ENCODE assay signal across 9 mouse cellular contexts in genomic region chr6:125088561-125089321, GRCm38 (mm10). TPM values are rescaled to one million over a fixed set of nuclear protein-coding genes. Genes with fewer than 3 reads are reported as not detected.
A peak's percentile ranks its signal among the peaks of the same experiment; 100 is the strongest.
DNase-seq lines count a peak whose midpoint lies in the region; ATAC-seq and TF ChIP-seq lines count a peak whose summit lies in the region.
"Had no signal": no experiment of that assay in that cellular context is flagged by ENCODE, and none has a peak within 500 bp of the region (broad histone marks: within the 10 kb centered on the region; RNA-seq: fewer than 3 reads in every experiment).

No protein-coding gene starts in this region.

- H3K9ac ChIP-seq in embryonic facial prominence, embryonic 12.5 days: no peak overlapping the region
- peak overlapping the region; percentile 32; the same call in 1 of the 2 replicates for H3K9ac ChIP-seq in limb, embryonic 12.5 days (replicated peaks)
- H3K9ac ChIP-seq in midbrain, embryonic 11.5 days (ENCODE audit: low read length): peak overlapping the region; percentile 24
- H3K9ac ChIP-seq in stomach, embryonic 14.5 days (replicated peaks; ENCODE audit: low read depth, low read length): no peak overlapping the region

- peaks cover 20% of the 10 kb centered on the region; the same call in 1 of the 2 replicates for H3K4me1 ChIP-seq in spleen, adult 2 months (ENCODE audit: control insufficient read depth, insufficient read depth, insufficient read length)
- peaks cover 29% of the 10 kb centered on the region for H3K4me1 ChIP-seq in embryonic facial prominence, embryonic 12.5 days
- H3K4me1 ChIP-seq in limb, embryonic 12.5 days (replicated peaks): peaks cover 25% of the 10 kb centered on the region
- H3K4me1 ChIP-seq in midbrain, embryonic 11.5 days (ENCODE audit: control insufficient read depth, insufficient read depth, low read length): peaks cover 17% of the 10 kb centered on the region
- H3K4me1 ChIP-seq in stomach, embryonic 14.5 days (ENCODE audit: control insufficient read depth, insufficient read depth, low read length): peaks cover 17% of the 10 kb centered on the region

- H3K36me3 ChIP-seq in spleen, adult 2 months (ENCODE audit: control insufficient read depth, insufficient read depth, low read length): no peaks in the 10 kb centered on the region
- H3K36me3 ChIP-seq in embryonic facial prominence, embryonic 12.5 days: no peaks in the 10 kb centered on the region
- no peaks in the 10 kb centered on the region for H3K36me3 ChIP-seq in limb, embryonic 12.5 days
- no peaks in the 10 kb centered on the region for H3K36me3 ChIP-seq in midbrain, embryonic 11.5 days (ENCODE audit: control insufficient read depth, insufficient read depth, low read length)
- no peaks in the 10 kb centered on the region for H3K36me3 ChIP-seq in stomach, embryonic 14.5 days (ENCODE audit: control insufficient read depth, insufficient read depth, low read length)

- H3K4me2 ChIP-seq in embryonic facial prominence, embryonic 12.5 days (replicated peaks): peak overlapping the region; percentile 45
- H3K4me2 ChIP-seq in limb, embryonic 12.5 days: peak overlapping the region; percentile 56
- peak overlapping the region; percentile 12; the same call in 1 of the 2 replicates for H3K4me2 ChIP-seq in midbrain, embryonic 11.5 days
- peak overlapping the region; percentile 45 for H3K4me2 ChIP-seq in stomach, embryonic 14.5 days (replicated peaks; ENCODE audit: low read depth, low read length)

- peak; percentile 75 for ATAC-seq in embryonic facial prominence, embryonic 12.5 days (ENCODE audit: insufficient number of reproducible peaks, insufficient read depth, low FRiP score, low TSS enrichment)
- peak; percentile 56 for ATAC-seq in limb, embryonic 12.5 days (ENCODE audit: insufficient number of reproducible peaks, insufficient read depth, low FRiP score, low TSS enrichment, low read depth)
- peak; percentile 90 for ATAC-seq in midbrain, embryonic 11.5 days (ENCODE audit: low FRiP score)
- peak; percentile 86 for ATAC-seq in stomach, embryonic 14.5 days (ENCODE audit: insufficient number of reproducible peaks, insufficient read depth, low FRiP score, low read depth)

- 21% methylated on average over 20 of the region's 20 CpGs for WGBS in spleen, adult 2 months
- 1% methylated on average over 20 of the region's 20 CpGs for WGBS in embryonic facial prominence, embryonic 12.5 days
- 1% methylated on average over 20 of the region's 20 CpGs for WGBS in limb, embryonic 12.5 days
- WGBS in midbrain, embryonic 11.5 days: 1% methylated on average over 19 of the region's 20 CpGs
- WGBS in stomach, embryonic 14.5 days: 2% methylated on average over 20 of the region's 20 CpGs

- no peaks in the 10 kb centered on the region for H3K9me3 ChIP-seq in embryonic facial prominence, embryonic 12.5 days
- no peaks in the 10 kb centered on the region for H3K9me3 ChIP-seq in limb, embryonic 12.5 days
- H3K9me3 ChIP-seq in midbrain, embryonic 11.5 days (ENCODE audit: control insufficient read depth, low read length): no peaks in the 10 kb centered on the region
- H3K9me3 ChIP-seq in stomach, embryonic 14.5 days (ENCODE audit: control insufficient read depth, low read depth, low read length): no peaks in the 10 kb centered on the region

- no peak for TF ChIP-seq POLR2A in spleen, adult 2 months (IDR thresholded peaks at IDR 0.05; ENCODE audit: low read depth, low read length)

- H3K4me3 ChIP-seq in spleen, adult 2 months (ENCODE audit: extremely low read depth, insufficient read depth, insufficient read length): no peak overlapping the region
- no peak overlapping the region for H3K4me3 ChIP-seq in embryonic facial prominence, embryonic 12.5 days
- peak overlapping the region; percentile 6; the same call in 1 of the 2 replicates for H3K4me3 ChIP-seq in limb, embryonic 12.5 days (replicated peaks)
- no peak overlapping the region; the same call in 1 of the 2 replicates for H3K4me3 ChIP-seq in midbrain, embryonic 11.5 days (ENCODE audit: low read depth, low read length)
- H3K4me3 ChIP-seq in stomach, embryonic 14.5 days (ENCODE audit: low read depth, low read length): 0 out of 2 replicates have a peak overlapping the region, but pooled peaks have one; percentile 2

- no peak for DNase-seq in spleen, adult 2 months (ENCODE audit: low read depth in 1 of 2, low spot score in 2 of 2)
- DNase-seq in spleen, adult 12 weeks (ENCODE audit: low spot score): no peak
- peak; percentile 81 to 88 for DNase-seq in heart, adult 18-20 months
- peak; percentile 87 for DNase-seq in kidney, adult 18-20 months
- DNase-seq in midbrain, embryonic 11.5 days (ENCODE audit: low spot score, missing footprints): peak; percentile 97

- H3K27me3 ChIP-seq in spleen, adult 2 months (ENCODE audit: control insufficient read depth, insufficient read depth, low read length): no peaks in the 10 kb centered on the region
- no peaks in the 10 kb centered on the region for H3K27me3 ChIP-seq in embryonic facial prominence, embryonic 12.5 days
- no peaks in the 10 kb centered on the region for H3K27me3 ChIP-seq in limb, embryonic 12.5 days
- H3K27me3 ChIP-seq in midbrain, embryonic 11.5 days (ENCODE audit: control insufficient read depth, insufficient read depth, low read length): no peaks in the 10 kb centered on the region
- H3K27me3 ChIP-seq in stomach, embryonic 14.5 days (ENCODE audit: control insufficient read depth, insufficient read depth, low read length): no peaks in the 10 kb centered on the region
- H3K27me3 ChIP-seq: CH12.LX had no signal

- TF ChIP-seq CTCF in spleen, adult 2 months (IDR thresholded peaks at IDR 0.05; ENCODE audit: extremely low read depth, insufficient read depth, insufficient read length, insufficient replicate concordance): no peak

- peak overlapping the region; percentile 65 for H3K27ac ChIP-seq in spleen, adult 2 months (ENCODE audit: insufficient read depth, low read length)
- peak overlapping the region; percentile 91 for H3K27ac ChIP-seq in embryonic facial prominence, embryonic 12.5 days
- peak overlapping the region; percentile 96 for H3K27ac ChIP-seq in limb, embryonic 12.5 days
- H3K27ac ChIP-seq in midbrain, embryonic 11.5 days (ENCODE audit: low read depth, low read length): peak overlapping the region; percentile 96
- H3K27ac ChIP-seq in stomach, embryonic 14.5 days (ENCODE audit: low read length): peak overlapping the region; percentile 85

RNA-seq across cellular contexts. Expression of gene Chd4, which starts 7.0 kb away (rescaled TPM):
- polyA plus RNA-seq in spleen, adult 2 months (2012; rRNA removed): 87.4 and 196 TPM in 2 replicates
- 90.0 and 104 TPM in 2 replicates for polyA plus RNA-seq in embryonic facial prominence, embryonic 12.5 days (2016; fragmentation: Nextera tagmentation; extraction: Ambion mirVana)
- 100 to 1,000 TPM; 105 to 111 TPM for total RNA-seq in heart, adult 18-20 months (2021)
- polyA plus RNA-seq in limb, embryonic 12.5 days (2016; fragmentation: Nextera tagmentation; extraction: Ambion mirVana): 106 and 109 TPM in 2 replicates
- polyA plus RNA-seq in midbrain, embryonic 11.5 days (2014; fragmentation: Nextera tagmentation; extraction: Ambion mirVana): 96.9 and 99.3 TPM in 2 replicates
- polyA plus RNA-seq in stomach, embryonic 14.5 days (2014; fragmentation: Nextera tagmentation; extraction: Ambion mirVana): 70.9 and 78.7 TPM in 2 replicates

RNA-seq across cellular contexts. Expression of gene Lpar5, which starts 21.0 kb away (rescaled TPM):
- polyA plus RNA-seq in spleen, adult 2 months (2012; rRNA removed): 62.1 and 64.3 TPM in 2 replicates
- 0.53 and 0.61 TPM in 2 replicates for polyA plus RNA-seq in embryonic facial prominence, embryonic 12.5 days (2016; fragmentation: Nextera tagmentation; extraction: Ambion mirVana)
- total RNA-seq in heart, adult 18-20 months (2021): under 1 TPM; 0.25 to 0.62 TPM
- 0.18 and 0.20 TPM in 2 replicates for polyA plus RNA-seq in limb, embryonic 12.5 days (2016; fragmentation: Nextera tagmentation; extraction: Ambion mirVana)
- 0.11 TPM in 1 of 2 replicates, not detected in the other for polyA plus RNA-seq in midbrain, embryonic 11.5 days (2014; fragmentation: Nextera tagmentation; extraction: Ambion mirVana)
- 1.2 and 2.1 TPM in 2 replicates for polyA plus RNA-seq in stomach, embryonic 14.5 days (2014; fragmentation: Nextera tagmentation; extraction: Ambion mirVana)

RNA-seq across cellular contexts. Expression of gene Acrbp, which starts 39.3 kb away (rescaled TPM):
- 34.4 and 35.8 TPM in 2 replicates for polyA plus RNA-seq in spleen, adult 2 months (2012; rRNA removed)
- 17.6 and 21.0 TPM in 2 replicates for polyA plus RNA-seq in embryonic facial prominence, embryonic 12.5 days (2016; fragmentation: Nextera tagmentation; extraction: Ambion mirVana)
- 1 to 10 TPM in 1 of 2 experiments, under 1 TPM in 1; 0.99 to 2.7 TPM for total RNA-seq in heart, adult 18-20 months (2021)
- polyA plus RNA-seq in limb, embryonic 12.5 days (2016; fragmentation: Nextera tagmentation; extraction: Ambion mirVana): 17.6 and 18.3 TPM in 2 replicates
- 9.2 and 10.8 TPM in 2 replicates for polyA plus RNA-seq in midbrain, embryonic 11.5 days (2014; fragmentation: Nextera tagmentation; extraction: Ambion mirVana)
- 15.8 and 18.6 TPM in 2 replicates for polyA plus RNA-seq in stomach, embryonic 14.5 days (2014; fragmentation: Nextera tagmentation; extraction: Ambion mirVana)

RNA-seq across cellular contexts. Expression of gene Nop2, which starts 43.0 kb away (rescaled TPM):
- polyA plus RNA-seq in spleen, adult 2 months (2012; rRNA removed): 14.0 and 16.2 TPM in 2 replicates
- 68.0 and 70.1 TPM in 2 replicates for polyA plus RNA-seq in embryonic facial prominence, embryonic 12.5 days (2016; fragmentation: Nextera tagmentation; extraction: Ambion mirVana)
- total RNA-seq in heart, adult 18-20 months (2021): 10 to 100 TPM; 19.2 to 20.1 TPM
- 65.8 and 72.6 TPM in 2 replicates for polyA plus RNA-seq in limb, embryonic 12.5 days (2016; fragmentation: Nextera tagmentation; extraction: Ambion mirVana)
- 55.1 and 58.4 TPM in 2 replicates for polyA plus RNA-seq in midbrain, embryonic 11.5 days (2014; fragmentation: Nextera tagmentation; extraction: Ambion mirVana)
- 52.3 and 55.4 TPM in 2 replicates for polyA plus RNA-seq in stomach, embryonic 14.5 days (2014; fragmentation: Nextera tagmentation; extraction: Ambion mirVana)

RNA-seq across cellular contexts. Expression of gene Ing4, which starts 49.2 kb away (rescaled TPM):
- polyA plus RNA-seq in spleen, adult 2 months (2012; rRNA removed): 31.8 and 36.2 TPM in 2 replicates
- polyA plus RNA-seq in embryonic facial prominence, embryonic 12.5 days (2016; fragmentation: Nextera tagmentation; extraction: Ambion mirVana): 165 and 176 TPM in 2 replicates
- 10 to 100 TPM; 22.4 to 26.6 TPM for total RNA-seq in heart, adult 18-20 months (2021)
- 170 and 177 TPM in 2 replicates for polyA plus RNA-seq in limb, embryonic 12.5 days (2016; fragmentation: Nextera tagmentation; extraction: Ambion mirVana)
- 139 and 146 TPM in 2 replicates for polyA plus RNA-seq in midbrain, embryonic 11.5 days (2014; fragmentation: Nextera tagmentation; extraction: Ambion mirVana)
- 118 and 119 TPM in 2 replicates for polyA plus RNA-seq in stomach, embryonic 14.5 days (2014; fragmentation: Nextera tagmentation; extraction: Ambion mirVana)

Comparison
In these comparisons a context has a peak if more than half of its experiments do, and no peak if none do; other contexts are left out.
1. DNase-seq: peak in heart, adult 18-20 months (2 of 2), kidney, adult 18-20 months (single experiment) and midbrain, embryonic 11.5 days (single experiment); none in spleen, adult 2 months (0 of 2) and spleen, adult 12 weeks (single experiment).
2. H3K4me3 ChIP-seq: peak in limb, embryonic 12.5 days (single experiment) and stomach, embryonic 14.5 days (single experiment); none in spleen, adult 2 months (single experiment), embryonic facial prominence, embryonic 12.5 days (single experiment) and midbrain, embryonic 11.5 days (single experiment).
3. H3K9ac ChIP-seq: peak in limb, embryonic 12.5 days (single experiment) and midbrain, embryonic 11.5 days (single experiment); none in embryonic facial prominence, embryonic 12.5 days (single experiment) and stomach, embryonic 14.5 days (single experiment).
4. RNA of gene Lpar5, which starts 21.0 kb away (polyA plus RNA-seq): 62.1 to 64.3 TPM in spleen, adult 2 months; 1.2 to 2.1 TPM in stomach, embryonic 14.5 days, 0.53 to 0.61 TPM in embryonic facial prominence, embryonic 12.5 days, 0.18 to 0.20 TPM in limb, embryonic 12.5 days and 0.11 TPM in midbrain, embryonic 11.5 days; every median in the first group is over 10 times any median in the second.
5. Peak in every context shown above with its lines, with median percentiles within 50 percentile points of each other: H3K27ac ChIP-seq, ATAC-seq and H3K4me2 ChIP-seq.